Mouse (Mus musculus) ES-Bruce4 (cell line): ENCODE data around the gene Agap1.

ENCODE experiments used
- CTCF ChIP-seq: IDR thresholded peaks from one replicate; pipeline ENCODE4 v1.8.1; 2011; ENCODE audit warnings: low read depth, low read length
- EP300 ChIP-seq: IDR thresholded peaks from 2 replicates; pipeline ENCODE4 v1.6.1; 2011; ENCODE audit warnings: low read depth, low read length; ENCODE audit not compliant: insufficient read depth

DNA sequence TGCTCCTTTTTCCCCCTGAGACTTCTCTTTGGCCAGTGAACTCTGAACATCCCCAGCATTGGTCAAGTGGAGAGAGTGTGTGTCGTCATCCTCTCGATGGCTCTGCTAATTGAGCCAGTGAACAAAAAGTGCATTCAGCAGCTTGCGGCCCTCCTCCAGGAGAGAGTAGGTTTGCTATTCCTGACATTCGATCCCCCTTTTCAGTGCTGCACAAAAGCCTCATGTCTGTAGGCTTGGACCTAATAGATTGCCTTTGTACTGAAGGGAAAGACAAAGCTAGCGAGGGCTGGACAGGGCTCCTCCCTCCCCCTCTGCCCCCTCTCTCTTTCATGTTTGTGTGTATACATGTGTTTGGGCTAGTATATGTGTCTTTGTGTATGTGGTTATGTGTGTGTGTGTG lies 63.2 kb downstream of the Agap1 start:
- TF ChIP-seq CTCF, result no peak
- TF ChIP-seq EP300, result no peak
